Mouse (Mus musculus): ENCODE measurements around the gene Pomgnt2.

GRCm38 (mm10) chr9:122008876-122009275, 12.0 kb upstream of the Pomgnt2 start:
- no peak for TF ChIP-seq CTCF (IDR thresholded peaks at IDR 0.05; ENCODE audit: extremely low read depth, insufficient read depth, low read length)
- no peak for TF ChIP-seq POLR2A (IDR thresholded peaks at IDR 0.05; ENCODE audit: extremely low read depth, insufficient read depth, low read length)
